Mouse (Mus musculus): ENCODE measurements around the gene Slc28a2. TPM values are rescaled to one million over a fixed set of nuclear protein-coding genes. Genes with fewer than 3 reads are reported as not detected.
"Not testable (repeated sequence)": the region's sequence is repeated elsewhere in the genome, so short reads cannot be mapped to it uniquely, and the experiment has no call there.

Slc28a2 gene
- polyA plus RNA-seq, 1 experiment from 2014 or later: 7.0 TPM

- not testable (repeated sequence) for H3K36me3 ChIP-seq (ENCODE audit: inconsistent target); H3K27ac ChIP-seq
- WGBS (ENCODE audit: missing documents): 42% methylated on average over 5 of the region's 5 CpGs
Measured at GRCm38 (mm10) chr2:122438706-122439482, 12.6 kb downstream of the Slc28a2 start.

DNA sequence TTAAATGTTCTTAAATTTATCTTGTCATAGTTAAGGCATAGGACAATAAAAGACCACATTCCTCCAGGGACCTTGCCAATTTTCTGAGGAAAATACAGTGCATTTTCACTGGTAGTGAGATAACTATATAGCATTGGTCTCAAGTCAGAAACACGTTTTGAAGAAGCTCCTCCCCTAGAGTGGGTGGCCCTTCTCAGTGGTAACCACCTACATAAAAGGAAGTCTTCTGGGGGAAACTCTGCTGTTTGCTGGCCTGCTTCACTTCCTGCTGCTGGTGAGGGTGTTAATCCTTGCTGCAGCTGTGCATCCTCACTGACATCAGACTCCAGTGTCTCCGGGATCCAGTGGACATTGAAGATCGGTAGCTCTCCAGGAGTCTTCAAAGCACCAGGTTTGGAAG lies 14.2 kb downstream of the Slc28a2 start:
- H3K36me3 ChIP-seq (ENCODE audit: inconsistent target); H3K27ac ChIP-seq; H3K4me3 ChIP-seq (ENCODE audit: inconsistent target); H3K79me2 ChIP-seq (ENCODE audit: inconsistent target): not testable (repeated sequence)
- no CpG with 5 or more reads among the region's 3 CpGs for WGBS (ENCODE audit: missing documents)

More at GRCm38 (mm10) chr2:122438706-122439482, 12.6 kb downstream of the Slc28a2 start:
- H3K79me2 ChIP-seq (ENCODE audit: inconsistent target); H3K4me3 ChIP-seq (ENCODE audit: inconsistent target): not testable (repeated sequence)

GRCm38 (mm10) chr2:122441000-122441933 lies 15.0 kb downstream of the Slc28a2 start:
- Histone ChIP-seq H3K27ac (no peak overlapping the region), H3K79me2 (ENCODE audit: inconsistent target) (no peaks in the 10 kb centered on the region), H3K4me3 (ENCODE audit: inconsistent target) (peak overlapping the region; percentile 7; the same call in 1 of the 2 replicates), H3K36me3 (ENCODE audit: inconsistent target) (no peaks in the 10 kb centered on the region)
- 81% methylated on average over 7 of the region's 7 CpGs for WGBS (ENCODE audit: missing documents)

DNA sequence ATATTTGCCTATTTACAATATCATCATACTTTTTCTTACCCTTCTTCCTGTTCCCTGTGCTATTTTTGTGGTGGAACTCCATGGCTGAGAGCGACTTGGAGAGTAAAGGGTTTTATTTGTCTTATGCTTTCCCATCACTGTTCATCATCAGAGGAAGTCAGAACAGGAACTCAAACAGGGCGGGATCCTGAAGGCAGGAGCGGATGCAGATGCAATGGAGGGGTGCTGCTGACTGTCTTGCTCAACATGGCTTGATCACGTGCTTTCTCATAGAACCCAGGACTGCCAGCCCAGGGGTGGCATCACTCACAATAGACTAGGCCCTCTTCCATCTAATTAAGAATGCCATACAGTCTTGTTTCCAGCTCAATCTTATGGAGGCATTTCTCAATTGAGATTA lies 24.1 kb downstream of the Slc28a2 start:
- 72% methylated on average over 4 of the region's 4 CpGs for WGBS (ENCODE audit: missing documents)
- H3K79me2 ChIP-seq (ENCODE audit: inconsistent target): no peaks in the 10 kb centered on the region
- H3K36me3 ChIP-seq (ENCODE audit: inconsistent target): peaks cover 27% of the 10 kb centered on the region; the same call in 1 of the 2 replicates
- no peak overlapping the region for H3K4me3 ChIP-seq (ENCODE audit: inconsistent target)
- H3K27ac ChIP-seq: no peak overlapping the region

GRCm38 (mm10) chr2:122452426-122452825 lies 26.1 kb downstream of the Slc28a2 start:
- Histone ChIP-seq H3K27ac (peak overlapping the region; percentile 67), H3K4me3 (ENCODE audit: inconsistent target) (no peak overlapping the region), H3K36me3 (ENCODE audit: inconsistent target) (peaks cover 26% of the 10 kb centered on the region; the same call in 1 of the 2 replicates), H3K79me2 (ENCODE audit: inconsistent target) (no peaks in the 10 kb centered on the region)
- 33% methylated on average over 2 of the region's 2 CpGs for WGBS (ENCODE audit: missing documents)

DNA sequence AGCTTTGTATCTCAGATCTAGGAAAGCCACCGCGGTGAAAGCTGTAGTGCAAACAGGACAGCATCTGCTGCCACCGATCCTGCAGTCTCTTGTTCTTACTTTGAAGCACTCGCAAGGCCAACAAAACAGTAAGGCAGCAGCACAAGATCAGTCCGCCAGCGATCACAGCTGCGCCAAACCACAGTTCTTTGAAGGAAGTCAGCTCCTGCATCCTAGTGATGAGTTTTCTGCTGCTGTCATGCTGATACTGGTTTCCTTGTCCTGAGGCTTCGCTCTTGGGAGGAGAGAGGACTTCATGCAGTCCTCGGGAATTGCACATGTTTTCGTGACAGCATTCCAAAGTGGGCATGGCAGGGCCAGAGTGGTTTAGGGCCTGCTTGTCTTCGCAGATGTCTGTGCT lies 40.6 kb downstream of the Slc28a2 start:
- no peaks in the 10 kb centered on the region for H3K36me3 ChIP-seq (ENCODE audit: inconsistent target)
- no peaks in the 10 kb centered on the region for H3K79me2 ChIP-seq (ENCODE audit: inconsistent target)
- H3K4me3 ChIP-seq (ENCODE audit: inconsistent target): peak overlapping the region; percentile 29
- H3K27ac ChIP-seq: no peak overlapping the region
- 58% methylated on average over 11 of the region's 11 CpGs for WGBS (ENCODE audit: missing documents)

DNA sequence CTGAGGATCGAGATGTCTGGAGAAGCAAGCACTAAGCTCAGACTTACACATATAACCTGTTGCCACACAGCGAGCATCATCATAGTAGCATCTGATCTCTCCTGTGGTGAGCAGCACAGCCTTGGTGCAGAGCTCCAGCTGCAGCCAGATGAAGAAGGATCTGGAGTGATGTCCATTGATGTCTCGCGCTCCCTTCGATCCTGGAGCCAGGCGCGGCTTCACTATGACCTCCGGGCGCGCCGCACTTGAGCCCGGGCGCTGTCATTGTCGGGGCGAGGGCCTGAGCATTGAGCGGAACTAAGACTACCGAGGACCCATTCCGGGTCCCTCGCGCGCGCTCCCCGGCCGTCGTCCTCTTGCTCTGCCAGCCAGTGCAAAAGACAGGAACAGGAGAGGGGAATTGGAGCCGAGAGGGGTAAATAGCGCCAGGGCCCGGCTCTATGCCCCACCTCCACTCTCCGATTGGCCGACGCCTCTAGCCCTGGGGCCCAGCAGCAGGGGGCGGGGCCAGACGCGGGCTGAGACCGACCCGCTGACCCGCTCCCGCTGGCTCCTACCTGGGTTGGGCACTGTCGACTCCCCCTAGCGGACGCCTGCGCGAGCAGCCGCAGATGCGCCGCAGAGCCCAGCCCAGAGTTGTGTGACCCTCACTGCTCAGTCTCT lies 41.2 kb downstream of the Slc28a2 start:
- Histone ChIP-seq H3K79me2 (ENCODE audit: inconsistent target) (no peaks in the 10 kb centered on the region), H3K4me3 (ENCODE audit: inconsistent target) (peak overlapping the region; percentile 29), H3K27ac (no peak overlapping the region; the same call in 1 of the 2 replicates), H3K36me3 (ENCODE audit: inconsistent target) (no peaks in the 10 kb centered on the region)
- 1% methylated on average over 46 of the region's 46 CpGs for WGBS (ENCODE audit: missing documents)

DNA sequence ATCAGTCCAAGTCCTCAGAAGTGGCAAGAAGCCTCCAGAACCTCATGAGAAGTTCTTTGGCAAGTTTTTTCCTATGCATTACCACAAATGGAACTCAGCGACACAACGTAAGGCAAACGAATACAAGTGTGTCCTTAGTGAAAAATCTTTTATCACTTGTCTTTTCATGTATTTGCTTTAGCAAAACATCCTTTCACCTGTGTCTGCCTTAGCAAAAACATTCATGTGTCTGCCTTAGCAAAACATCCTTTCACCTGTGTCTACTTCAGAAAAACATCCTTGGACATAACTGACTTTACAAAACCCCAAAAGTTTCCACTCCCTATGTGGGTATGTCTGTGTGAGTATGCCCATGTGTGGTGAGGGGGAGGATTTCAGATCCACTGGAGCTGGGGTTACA lies 42.9 kb downstream of the Slc28a2 start:
- 95% methylated on average over 3 of the region's 3 CpGs for whole genome bisulfite sequencing (ENCODE audit: missing documents)
- Histone ChIP-seq H3K79me2 (ENCODE audit: inconsistent target) (no peaks in the 10 kb centered on the region), H3K36me3 (ENCODE audit: inconsistent target) (no peaks in the 10 kb centered on the region), H3K4me3 (ENCODE audit: inconsistent target) (no peak overlapping the region), H3K27ac (no peak overlapping the region)

DNA sequence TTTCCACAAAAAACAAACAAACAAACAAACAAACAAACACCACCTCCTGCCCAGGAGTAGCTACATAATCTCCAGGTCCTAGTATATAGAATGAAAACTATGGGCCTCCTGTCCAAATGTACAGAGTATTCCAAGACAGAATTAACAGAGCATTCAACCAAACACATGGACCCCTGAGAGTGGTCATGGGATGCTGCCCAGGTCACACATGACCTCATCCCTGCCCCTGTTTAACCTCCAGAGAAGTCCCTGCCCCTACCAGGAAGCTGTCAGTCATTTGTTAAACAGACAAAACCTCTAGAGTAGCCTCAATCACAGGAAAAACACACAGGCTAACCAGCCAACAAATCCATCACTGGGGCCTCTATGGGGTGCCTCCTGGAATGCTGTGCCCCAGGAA lies 50.3 kb downstream of the Slc28a2 start:
- no peaks in the 10 kb centered on the region for H3K79me2 ChIP-seq (ENCODE audit: inconsistent target)

GRCm38 (mm10) chr2:122483787-122484186 lies 57.5 kb downstream of the Slc28a2 start:
- H3K79me2 ChIP-seq (ENCODE audit: inconsistent target); H3K4me3 ChIP-seq (ENCODE audit: inconsistent target); H3K27ac ChIP-seq; H3K36me3 ChIP-seq (ENCODE audit: inconsistent target): not testable (repeated sequence)
- 47% methylated on average over 1 of the region's 1 CpGs for WGBS (ENCODE audit: missing documents)

More for the DNA sequence above, 50.3 kb downstream of the Slc28a2 start:
- Histone ChIP-seq H3K36me3 (ENCODE audit: inconsistent target) (no peaks in the 10 kb centered on the region), H3K4me3 (ENCODE audit: inconsistent target) (no peak overlapping the region), H3K27ac (no peak overlapping the region)

- H3K4me3 ChIP-seq (ENCODE audit: inconsistent target): no peak within 1 kb of the TSS
- H3K79me2 ChIP-seq (ENCODE audit: inconsistent target): no peaks in the 10 kb centered on the region
- H3K36me3 ChIP-seq (ENCODE audit: inconsistent target): no peaks in the 10 kb centered on the region
- H3K27ac ChIP-seq: no peak within 1 kb of the TSS
- WGBS (ENCODE audit: missing documents): 100% methylated on average over 1 of the region's 1 CpGs
Measured at GRCm38 (mm10) chr2:122484641-122485040, 58.4 kb downstream of the Slc28a2 start, which contains the start of gene Gm14085. Gene Gm14085, plus strand, starts transcription at chr2:122484941.

- not testable (repeated sequence) for H3K27ac ChIP-seq; H3K79me2 ChIP-seq (ENCODE audit: inconsistent target); H3K4me3 ChIP-seq (ENCODE audit: inconsistent target); H3K36me3 ChIP-seq (ENCODE audit: inconsistent target)
- WGBS (ENCODE audit: missing documents): no CpG with 5 or more reads among the region's 3 CpGs
Measured at GRCm38 (mm10) chr2:122485654-122486053, 59.4 kb downstream of the Slc28a2 start.

- not testable (repeated sequence) for H3K4me3 ChIP-seq (ENCODE audit: inconsistent target); H3K79me2 ChIP-seq (ENCODE audit: inconsistent target); H3K27ac ChIP-seq; H3K36me3 ChIP-seq (ENCODE audit: inconsistent target)
Measured at GRCm38 (mm10) chr2:122486122-122486521, 59.8 kb downstream of the Slc28a2 start.

GRCm38 (mm10) chr2:122486674-122487073 lies 60.4 kb downstream of the Slc28a2 start:
- H3K27ac ChIP-seq: no peak overlapping the region
- no peaks in the 10 kb centered on the region for H3K36me3 ChIP-seq (ENCODE audit: inconsistent target)
- H3K79me2 ChIP-seq (ENCODE audit: inconsistent target): no peaks in the 10 kb centered on the region
- 100% methylated on average over 2 of the region's 2 CpGs for WGBS (ENCODE audit: missing documents)
- no peak overlapping the region for H3K4me3 ChIP-seq (ENCODE audit: inconsistent target)
